Mouse (Mus musculus) brain, embryonic 14.5 days (tissue): ENCODE measurements at regions not wholly inside any gene's neighbourhood (a gene's known extent, or its start where the extent isn't known, plus 50 kb on each side); places are given as distances from the start of the nearest gene placed in this dataset.

Source experiments
- CTCF ChIP-seq: fragments of 200-500 bp; IDR thresholded peaks from 2 replicates; pipeline ENCODE4 v1.5.1; 2012; ENCODE audit warnings: inconsistent platforms, mild to moderate bottlenecking, moderate library complexity, borderline replicate concordance; ENCODE audit not compliant: insufficient read depth, insufficient read length; ENCODE audit errors: extremely low read depth
- POLR2A ChIP-seq: fragments of 200-500 bp; IDR thresholded peaks from 2 replicates; pipeline ENCODE4 v1.6.1; 2012; ENCODE audit warnings: mild to moderate bottlenecking, inconsistent platforms, borderline replicate concordance; ENCODE audit not compliant: poor library complexity, insufficient read depth, insufficient read length, severe bottlenecking; ENCODE audit errors: extremely low read depth

DNA sequence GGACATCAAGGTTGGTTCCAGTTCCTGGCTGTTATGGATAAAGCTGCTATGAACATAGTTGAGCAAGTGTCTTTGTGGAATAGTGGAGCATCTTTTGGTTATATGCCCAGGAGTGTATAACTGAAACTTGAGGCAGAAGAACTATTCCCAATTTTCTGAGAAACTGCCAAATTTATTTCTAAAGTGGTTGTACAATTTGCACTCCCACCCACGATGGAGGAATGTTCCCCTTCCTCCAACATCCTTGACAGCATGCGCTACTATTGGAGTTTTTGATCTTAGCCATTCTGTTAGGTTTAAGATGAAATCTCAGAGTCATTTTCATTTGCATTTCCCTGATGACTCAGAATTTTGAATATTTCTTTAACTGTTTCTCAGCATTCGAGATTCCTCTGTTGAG lies 607.6 kb downstream of the Fat4 start:
- TF ChIP-seq POLR2A (no peak), CTCF (no peak)
